Mouse (Mus musculus): Measurements from ENCODE around the gene Stat4.

GRCm38 (mm10) chr1:52143191-52143590 is 156.2 kb downstream of the Stat4 start:
- TF ChIP-seq CTCF (IDR thresholded peaks at IDR 0.05; ENCODE audit: insufficient read depth, low read depth, low read length), result no peak
- no peak for TF ChIP-seq POLR2A (IDR thresholded peaks at IDR 0.05; ENCODE audit: insufficient read depth, low read depth, low read length)

Measured in olfactory bulb, adult 2 months (tissue).